Mouse (Mus musculus) spleen, adult 2 months (tissue): ENCODE results near the gene Sall1.

Source experiments
- CTCF ChIP-seq: fragments of 200-500 bp; IDR thresholded peaks from 2 replicates; pipeline ENCODE4 v1.5.1; 2011; ENCODE audit warnings: mild to moderate bottlenecking, inconsistent platforms; ENCODE audit not compliant: insufficient read depth, insufficient read length, insufficient replicate concordance; ENCODE audit errors: extremely low read depth
- POLR2A ChIP-seq: fragments of 200-500 bp; IDR thresholded peaks from 2 replicates; pipeline ENCODE4 v1.6.1; 2011; ENCODE audit warnings: low read depth, low read length, inconsistent platforms

DNA sequence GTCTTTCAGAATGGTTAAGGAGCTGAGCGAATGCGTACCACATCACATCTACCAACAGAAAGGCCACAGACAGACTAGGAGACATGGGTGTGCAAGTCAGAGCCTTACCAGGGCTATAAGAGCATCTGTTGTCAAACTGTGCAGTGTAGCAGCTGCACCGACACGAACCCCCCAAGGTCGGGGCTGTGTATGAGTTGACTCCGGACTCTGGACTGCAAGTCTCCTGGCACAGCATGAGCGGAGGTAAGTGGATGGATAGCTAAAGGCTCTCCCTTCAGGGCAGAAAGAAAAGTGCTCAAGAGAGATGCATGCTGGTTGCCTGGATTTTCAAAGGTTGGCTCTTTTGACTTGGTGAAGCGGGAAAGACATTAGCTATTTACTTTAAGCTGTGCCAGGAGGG, 16.8 kb upstream of the Sall1 start:
- TF ChIP-seq CTCF: no peak
- TF ChIP-seq POLR2A: no peak
